Mouse (Mus musculus) limb, embryonic 12.5 days (tissue): Measurements from ENCODE around the gene Gm21256. TPM values are rescaled to one million over a fixed set of nuclear protein-coding genes. Genes with fewer than 3 reads are reported as not detected.
"Not testable (repeated sequence)": the region's sequence is repeated elsewhere in the genome, so short reads cannot be mapped to it uniquely, and the experiment has no call there.

ENCODE experiments used
- ATAC-seq: fragments of 200-750 bp; cut with Nextera tagmentation; 2 replicates; pipeline ENCODE4 v1.8.0; 2017; ENCODE audit warnings: low read depth, moderate TSS enrichment; ENCODE audit not compliant: insufficient number of reproducible peaks, insufficient read depth, low FRiP score, low TSS enrichment
- H3K27ac ChIP-seq: fragments of 300-500 bp; sonication (generic); 2 replicates; pipeline ENCODE4 v1.5.1; 2016; ENCODE audit warnings: mild to moderate bottlenecking, moderate library complexity
- H3K27me3 ChIP-seq: fragments of 300-500 bp; sonication (generic); 2 replicates; pipeline ENCODE4 v1.6.1; 2016; ENCODE audit warnings: mild to moderate bottlenecking, moderate library complexity
- H3K36me3 ChIP-seq: fragments of 300-500 bp; sonication (generic); 2 replicates; pipeline ENCODE4 v1.6.1; 2016; ENCODE audit warnings: mild to moderate bottlenecking, moderate library complexity
- H3K4me1 ChIP-seq: fragments of 300-500 bp; sonication (generic); replicated peaks from 2 replicates; pipeline ENCODE4 v1.6.1; 2016
- H3K4me2 ChIP-seq: fragments of 300-500 bp; sonication (generic); 2 replicates; pipeline ENCODE4 v1.6.1; 2016; ENCODE audit warnings: mild to moderate bottlenecking, moderate library complexity
- H3K4me3 ChIP-seq: fragments of 300-500 bp; sonication (generic); replicated peaks from 2 replicates; pipeline ENCODE4 v1.5.1; 2016; ENCODE audit warnings: mild to moderate bottlenecking
- H3K9ac ChIP-seq: fragments of 300-500 bp; sonication (generic); replicated peaks from 2 replicates; pipeline ENCODE4 v1.6.1; 2016; ENCODE audit warnings: mild to moderate bottlenecking, moderate library complexity
- H3K9me3 ChIP-seq: fragments of 300-500 bp; sonication (generic); 2 replicates; pipeline ENCODE4 v1.6.1; 2016; ENCODE audit warnings: mild to moderate bottlenecking, moderate library complexity
- WGBS: fragments of 180-500 bp; shearing (Covaris S2); methylation state at CpG from one replicate; pipeline ENCODE4 v1.1.7; 2016; 5-methylcytosine and 5-hydroxymethylcytosine counted together
- polyA plus RNA-seq: library from polyadenylated mRNA; unstranded; fragments of >200 nt; fragmentation: Nextera tagmentation; extraction: Ambion mirVana; gene quantifications from 2 replicates; pipeline ENCODE4 v1.2.1, GENCODE M21; 2016

Gene Gm21256
- not detected in 2 replicates for polyA plus RNA-seq

DNA sequence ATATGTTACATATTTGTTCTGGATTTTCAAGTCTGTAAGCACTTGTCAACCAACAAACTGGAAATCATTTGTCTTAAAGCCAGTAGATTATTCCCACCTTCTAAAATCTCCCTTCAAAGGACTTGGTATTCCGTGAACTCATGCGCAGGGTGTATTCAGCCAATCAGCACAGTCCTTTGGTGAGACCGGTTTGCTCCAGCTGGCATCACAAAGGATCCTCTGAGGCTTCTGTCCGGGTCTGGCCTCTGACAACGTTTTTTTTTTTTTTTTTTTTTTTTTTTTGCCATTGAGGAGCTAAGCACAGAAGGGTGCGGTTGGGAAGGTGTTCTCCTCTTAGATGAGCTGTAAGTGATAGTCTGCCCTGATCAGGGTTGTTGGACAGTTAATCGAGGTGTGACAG lies at the start of gene Gm21256:
Gene Gm21256 (plus strand): TSS at position 301 of the 400 bp plus-strand sequence.
- H3K9me3 ChIP-seq, H3K4me3 ChIP-seq: not testable (repeated sequence)
- no CpG with 5 or more reads among the region's 7 CpGs for WGBS

More for the DNA sequence above, at the start of gene Gm21256:
- not testable (repeated sequence) for H3K27ac ChIP-seq, ATAC-seq, H3K9ac ChIP-seq, H3K36me3 ChIP-seq, H3K27me3 ChIP-seq, H3K4me1 ChIP-seq, H3K4me2 ChIP-seq

Other genes starting within 250 kb of the Gm21256 start
- not detected in 2 replicates for gene Gm21170, start 240.1 kb downstream of the Gm21256 start, polyA plus RNA-seq